Mouse (Mus musculus) heart, embryonic 16.5 days (tissue): Measurements from ENCODE around the gene Spsb1. TPM values are rescaled to one million over a fixed set of nuclear protein-coding genes. Genes with fewer than 3 reads are reported as not detected.
A peak's percentile ranks its signal among the peaks of the same experiment; 100 is the strongest.

Source experiments
- ATAC-seq: fragments of 200-750 bp; cut with Nextera tagmentation; replicated peaks from 2 replicates; pipeline ENCODE4 v1.8.0; 2017; ENCODE audit warnings: moderate number of reproducible peaks; ENCODE audit not compliant: insufficient read depth, low FRiP score; ENCODE audit errors: extremely low read depth
- H3K27ac ChIP-seq: fragments of 300-500 bp; sonication (generic); 2 replicates; pipeline ENCODE4 v1.5.1; 2014; ENCODE audit warnings: mild to moderate bottlenecking, low read length, control low read depth, moderate library complexity
- H3K27me3 ChIP-seq: fragments of 300-500 bp; sonication (generic); 2 replicates; pipeline ENCODE4 v1.6.1; 2014; ENCODE audit warnings: low read length, mixed read lengths; ENCODE audit not compliant: control insufficient read depth, insufficient read depth
- H3K36me3 ChIP-seq: fragments of 300-500 bp; sonication (generic); 2 replicates; pipeline ENCODE4 v1.6.1; 2014; ENCODE audit not compliant: control insufficient read depth, insufficient read depth
- H3K4me1 ChIP-seq: fragments of 300-500 bp; sonication (generic); 2 replicates; pipeline ENCODE4 v1.6.1; 2014; ENCODE audit warnings: low read length, mixed read lengths; ENCODE audit not compliant: control insufficient read depth, insufficient read depth
- H3K4me2 ChIP-seq: fragments of 300-500 bp; sonication (generic); 2 replicates; pipeline ENCODE4 v1.6.1; 2014; ENCODE audit warnings: low read depth, mild to moderate bottlenecking, control low read depth, low read length
- H3K4me3 ChIP-seq: fragments of 300-500 bp; sonication (generic); 2 replicates; pipeline ENCODE4 v1.5.1; 2014; ENCODE audit warnings: mild to moderate bottlenecking, control low read depth, low read length
- H3K9ac ChIP-seq: fragments of 300-500 bp; sonication (generic); 2 replicates; pipeline ENCODE4 v1.6.1; 2014; ENCODE audit warnings: low read length, control low read depth
- H3K9me3 ChIP-seq: fragments of 300-500 bp; sonication (generic); replicated peaks from 2 replicates; pipeline ENCODE4 v1.6.1; 2016; ENCODE audit warnings: low read length; ENCODE audit not compliant: control insufficient read depth
- WGBS: fragments of 180-500 bp; shearing (Covaris S2); extraction: QIAGEN DNeasy Blood & Tissue Kit; methylation state at CpG from one replicate; pipeline ENCODE4 v1.1.7; 2014; 5-methylcytosine and 5-hydroxymethylcytosine counted together
- polyA plus RNA-seq: library from polyadenylated mRNA; unstranded; fragments of >200 nt; fragmentation: Nextera tagmentation; extraction: Ambion mirVana; gene quantifications from 2 replicates; pipeline ENCODE4 v1.2.1, GENCODE M21; 2015

The Spsb1 gene
- polyA plus RNA-seq, 1 experiment from 2014 or later: 12.4 TPM

DNA sequence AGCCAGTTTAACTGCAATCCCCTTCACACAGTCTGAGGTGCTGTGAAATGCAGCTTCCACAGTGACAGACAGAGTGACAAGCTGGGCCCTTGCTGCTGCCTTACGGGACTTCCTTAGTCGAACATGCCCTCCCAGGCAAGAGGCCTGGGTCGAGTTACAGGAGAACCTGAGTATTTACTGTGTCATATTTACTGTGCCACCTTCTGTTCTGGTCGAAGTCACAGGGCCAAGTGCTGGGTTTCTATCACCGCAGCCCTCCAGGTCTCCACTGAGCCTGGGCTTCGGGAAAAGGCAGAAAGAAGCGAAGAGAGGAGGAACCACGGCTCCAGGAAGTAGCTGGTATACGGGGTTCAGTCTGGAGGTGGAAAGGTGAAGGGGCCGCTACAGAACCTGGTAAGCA lies 43.2 kb upstream of the Spsb1 start:
- H3K9me3 ChIP-seq: no peaks in the 10 kb centered on the region
- no peaks in the 10 kb centered on the region for H3K27me3 ChIP-seq
- H3K9ac ChIP-seq: no peak overlapping the region
- no peak overlapping the region for H3K27ac ChIP-seq
- ATAC-seq: no peak
- H3K4me1 ChIP-seq: peaks cover 46% of the 10 kb centered on the region
- no peak overlapping the region for H3K4me2 ChIP-seq
- H3K36me3 ChIP-seq: 0 out of 2 replicates have a peak, but pooled peaks cover 2% of the 10 kb centered on the region
- WGBS: 63% methylated on average over 10 of the region's 10 CpGs
- no peak overlapping the region for H3K4me3 ChIP-seq

DNA sequence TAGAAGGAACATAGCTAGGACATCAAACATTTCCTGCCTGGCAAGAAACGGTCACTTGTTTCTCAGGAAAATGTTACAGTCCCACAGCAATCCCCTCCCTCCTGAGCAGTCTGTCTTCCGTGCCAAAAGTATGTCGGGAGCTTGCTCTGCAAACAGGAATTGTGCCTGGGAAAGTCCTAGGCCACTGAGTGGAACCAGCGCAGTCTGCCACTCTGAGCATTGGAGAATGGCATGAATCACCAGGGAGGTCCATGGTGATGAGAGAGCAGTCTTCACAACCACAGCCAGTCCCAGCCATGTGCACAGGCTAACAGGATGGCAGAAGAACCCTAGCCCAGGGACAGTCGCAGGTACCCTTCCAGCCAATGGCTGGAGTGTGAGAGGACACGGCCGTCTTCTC lies 41.6 kb upstream of the Spsb1 start:
- Histone ChIP-seq H3K9me3 (no peaks in the 10 kb centered on the region), H3K27me3 (no peaks in the 10 kb centered on the region), H3K36me3 (0 out of 2 replicates have a peak, but pooled peaks cover 2% of the 10 kb centered on the region), H3K4me1 (peaks cover 31% of the 10 kb centered on the region), H3K4me2 (no peak overlapping the region), H3K4me3 (no peak overlapping the region), H3K27ac (no peak overlapping the region), H3K9ac (peak overlapping the region; percentile 7; the same call in 1 of the 2 replicates)
- no peak for ATAC-seq
- 65% methylated on average over 7 of the region's 7 CpGs for WGBS

DNA sequence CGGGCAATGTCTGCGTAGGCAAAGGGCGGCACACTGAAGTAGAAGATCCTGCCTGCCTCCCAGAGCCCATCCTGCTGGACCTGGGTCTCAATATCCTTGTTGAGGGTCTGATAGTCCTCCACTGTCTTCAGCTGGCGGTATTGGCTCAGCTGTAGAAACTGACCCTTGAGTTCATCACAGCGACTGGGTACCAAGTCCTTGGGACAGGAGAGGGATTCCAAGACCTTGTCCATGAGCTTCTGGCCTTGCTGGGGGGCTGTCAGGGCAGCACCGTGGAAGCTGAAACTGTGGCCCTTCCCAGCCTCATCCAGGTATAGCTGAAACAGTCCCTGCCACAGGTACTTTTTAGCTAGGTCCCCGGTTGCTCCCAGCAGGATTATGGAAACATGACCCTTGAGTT lies 41.1 kb upstream of the Spsb1 start:
- Histone ChIP-seq H3K27ac (0 out of 2 replicates have a peak overlapping the region, but pooled peaks have one; percentile 6), H3K4me3 (no peak overlapping the region), H3K4me1 (peaks cover 31% of the 10 kb centered on the region), H3K36me3 (0 out of 2 replicates have a peak, but pooled peaks cover 2% of the 10 kb centered on the region), H3K9me3 (no peaks in the 10 kb centered on the region), H3K9ac (no peak overlapping the region), H3K27me3 (no peaks in the 10 kb centered on the region), H3K4me2 (no peak overlapping the region)
- 86% methylated on average over 7 of the region's 7 CpGs for WGBS
- no peak for ATAC-seq

DNA sequence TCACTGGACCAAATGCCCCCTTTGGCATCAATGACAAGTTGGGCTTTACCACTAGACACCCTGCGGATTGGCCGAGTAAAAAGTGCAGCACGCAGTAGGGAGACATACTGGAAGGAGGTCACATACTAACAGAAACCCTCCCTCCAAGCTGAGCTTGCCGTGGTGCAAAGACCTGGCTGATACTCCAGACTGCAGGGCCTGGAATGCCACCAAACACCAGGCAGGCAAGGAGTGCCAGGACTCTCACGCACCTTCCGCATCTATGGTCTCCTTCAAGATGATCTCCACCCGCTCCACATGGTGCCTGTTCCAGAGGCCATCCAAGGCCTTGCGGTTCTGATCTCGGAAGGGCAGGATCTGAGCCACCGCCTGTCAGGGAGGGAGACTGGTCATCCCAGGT lies 39.4 kb upstream of the Spsb1 start:
- H3K27ac ChIP-seq: no peak overlapping the region
- no peak overlapping the region for H3K9ac ChIP-seq
- H3K4me3 ChIP-seq: no peak overlapping the region
- ATAC-seq: no peak
- no peak overlapping the region for H3K4me2 ChIP-seq
- H3K27me3 ChIP-seq: no peaks in the 10 kb centered on the region
- 90% methylated on average over 10 of the region's 10 CpGs for WGBS
- H3K9me3 ChIP-seq: no peaks in the 10 kb centered on the region
- H3K36me3 ChIP-seq: 0 out of 2 replicates have a peak, but pooled peaks cover 2% of the 10 kb centered on the region
- peaks cover 32% of the 10 kb centered on the region for H3K4me1 ChIP-seq

DNA sequence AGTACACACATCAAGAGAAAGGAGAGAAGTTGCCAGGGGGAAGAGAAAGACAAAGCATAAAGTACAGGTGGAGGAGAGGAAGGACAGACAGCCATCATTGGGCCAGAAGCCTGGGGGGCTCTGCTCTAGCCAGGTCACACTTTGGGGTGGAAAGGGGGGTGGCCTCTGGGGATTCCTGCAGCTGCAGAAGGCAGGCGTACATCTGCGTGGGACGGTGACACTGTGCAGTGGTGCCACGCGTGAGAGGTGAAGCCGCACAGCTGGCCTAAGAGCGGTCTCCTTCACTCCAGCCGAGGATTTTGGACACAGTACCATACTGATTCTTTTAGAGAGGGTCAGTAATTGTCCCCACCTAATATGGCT lies 37.8 kb upstream of the Spsb1 start:
- no peak overlapping the region for H3K4me2 ChIP-seq
- H3K4me1 ChIP-seq: peaks cover 40% of the 10 kb centered on the region
- WGBS: 86% methylated on average over 8 of the region's 8 CpGs
- no peak for ATAC-seq
- H3K36me3 ChIP-seq: 0 out of 2 replicates have a peak, but pooled peaks cover 2% of the 10 kb centered on the region
- no peaks in the 10 kb centered on the region for H3K27me3 ChIP-seq
- no peaks in the 10 kb centered on the region for H3K9me3 ChIP-seq
- no peak overlapping the region for H3K9ac ChIP-seq
- no peak overlapping the region for H3K27ac ChIP-seq
- no peak overlapping the region for H3K4me3 ChIP-seq

DNA sequence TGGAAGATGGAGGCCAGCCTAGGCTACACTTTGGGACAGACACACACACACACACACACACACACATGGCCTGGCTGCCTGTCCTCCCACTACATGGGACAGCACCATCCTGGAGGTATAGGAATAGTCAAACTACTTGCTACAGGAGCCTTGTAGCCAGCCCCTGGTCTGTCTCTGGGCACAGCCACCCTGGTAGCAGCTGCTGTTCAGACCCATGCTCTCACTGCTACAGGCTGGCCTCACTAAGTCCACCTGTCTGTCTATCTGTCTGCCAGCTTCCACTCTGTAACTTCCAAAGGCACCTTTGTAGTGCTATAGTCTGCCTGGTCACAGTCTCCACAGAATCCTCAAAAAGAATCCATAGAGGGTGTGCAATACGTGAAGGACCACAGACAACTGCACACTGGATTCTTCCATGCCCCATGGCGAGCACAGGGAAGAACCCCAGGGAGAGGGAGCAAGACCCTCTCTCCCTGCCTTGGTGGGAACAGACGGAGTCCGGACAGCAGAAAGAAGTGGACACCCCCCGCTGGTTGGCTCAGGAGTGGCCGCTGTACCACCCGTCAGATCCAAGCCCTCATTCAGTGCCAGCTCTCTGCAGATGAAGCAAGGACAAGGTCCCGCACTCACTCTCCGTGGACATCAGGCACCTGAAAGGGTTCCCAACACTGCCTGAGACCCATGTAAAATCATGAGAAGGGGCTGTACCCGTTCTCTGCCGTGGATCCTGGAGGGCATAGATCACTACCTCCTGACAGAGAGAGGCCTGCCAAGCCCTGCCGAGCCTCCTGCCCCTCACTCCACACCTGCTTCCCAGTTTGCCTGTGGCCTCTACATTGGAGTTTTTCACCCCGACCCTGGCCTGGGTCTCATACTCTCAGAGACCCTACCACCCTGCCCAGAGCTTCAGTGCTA lies 37.2 kb upstream of the Spsb1 start:
- no peak overlapping the region for H3K4me3 ChIP-seq
- H3K9me3 ChIP-seq: no peaks in the 10 kb centered on the region
- no peaks in the 10 kb centered on the region for H3K27me3 ChIP-seq
- peaks cover 40% of the 10 kb centered on the region for H3K4me1 ChIP-seq
- H3K9ac ChIP-seq: no peak overlapping the region
- 86% methylated on average over 13 of the region's 13 CpGs for WGBS
- H3K4me2 ChIP-seq: no peak overlapping the region
- ATAC-seq: no peak
- no peak overlapping the region; the same call in 1 of the 2 replicates for H3K27ac ChIP-seq
- H3K36me3 ChIP-seq: 0 out of 2 replicates have a peak, but pooled peaks cover 2% of the 10 kb centered on the region

DNA sequence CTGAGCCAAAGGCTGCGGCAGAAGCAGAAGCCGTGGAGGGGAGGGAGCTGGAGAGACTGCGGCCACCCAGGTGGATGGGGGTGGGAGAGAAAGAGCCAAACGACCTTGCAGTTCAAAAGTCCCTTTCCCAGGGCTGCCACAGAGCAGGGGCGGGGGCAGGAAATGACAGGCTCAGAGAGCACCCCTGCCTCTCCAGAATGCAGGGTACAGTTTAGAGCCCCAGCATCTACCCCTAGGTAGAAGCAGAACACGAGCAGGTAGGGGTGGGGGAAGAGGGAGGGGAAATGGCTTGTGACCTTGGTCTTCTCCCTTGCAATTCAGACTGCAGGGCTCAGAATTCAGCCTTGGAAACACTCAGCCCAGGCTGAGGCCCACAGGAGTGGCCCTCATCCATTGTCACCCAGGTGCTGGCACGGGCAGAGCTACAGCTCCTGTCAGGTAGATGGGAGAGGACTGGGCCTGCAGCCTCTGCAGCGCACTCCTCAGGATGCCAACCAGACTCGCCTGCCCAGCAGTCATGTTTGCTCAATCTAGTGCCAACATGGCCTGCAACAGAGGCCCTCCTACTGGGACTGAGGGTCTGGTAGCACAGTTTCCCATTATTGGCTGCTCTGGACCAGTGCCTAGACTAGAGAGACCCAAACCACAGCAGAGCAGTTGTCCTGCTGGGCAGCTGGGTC lies 36.3 kb upstream of the Spsb1 start:
- WGBS: 40% methylated on average over 9 of the region's 9 CpGs

DNA sequence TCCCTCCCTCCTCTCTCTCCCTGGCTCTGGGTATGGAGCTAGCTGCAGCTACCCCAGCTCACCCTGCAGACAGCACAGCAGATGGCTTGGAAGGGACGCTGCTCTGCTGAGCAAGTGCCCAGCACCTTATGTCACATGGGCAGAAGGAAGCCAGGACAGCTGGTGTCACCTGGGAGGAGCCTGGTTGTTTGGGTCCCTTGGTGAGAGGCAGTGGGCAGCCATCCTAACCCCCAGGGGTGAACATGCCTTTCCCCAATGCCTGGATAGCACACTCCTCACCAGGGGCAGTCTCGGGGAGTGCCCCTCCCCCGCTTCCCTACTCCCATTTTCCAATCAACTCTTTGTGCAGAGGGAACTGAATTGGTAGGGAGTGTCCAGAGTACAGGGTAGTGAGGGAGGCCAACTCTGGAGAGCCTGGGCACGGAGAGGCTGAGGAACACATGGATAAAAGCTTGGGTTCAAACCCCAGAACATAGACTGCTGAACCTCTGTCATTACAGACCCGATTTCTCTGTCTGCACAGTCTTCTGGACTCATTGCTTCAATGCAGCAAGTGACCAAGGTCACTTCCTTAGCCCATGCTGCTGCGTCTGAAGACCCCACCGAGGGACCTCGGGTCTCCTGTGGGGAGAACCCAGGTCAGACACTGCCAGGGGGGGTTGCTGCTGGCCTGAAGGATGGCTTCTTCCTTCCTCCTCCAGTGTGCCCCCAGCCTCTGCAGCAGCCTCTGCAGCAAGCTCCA lies 35.5 kb upstream of the Spsb1 start:
- Histone ChIP-seq H3K36me3 (no peaks in the 10 kb centered on the region), H3K9ac (peak overlapping the region; percentile 54), H3K27me3 (no peaks in the 10 kb centered on the region), H3K27ac (peak overlapping the region; percentile 61), H3K4me3 (no peak overlapping the region), H3K4me1 (peaks cover 31% of the 10 kb centered on the region), H3K9me3 (no peaks in the 10 kb centered on the region), H3K4me2 (0 out of 2 replicates have a peak overlapping the region, but pooled peaks have one; percentile 19)
- 24% methylated on average over 8 of the region's 8 CpGs for WGBS
- peak; percentile 35 for ATAC-seq

More for the DNA sequence above, 36.3 kb upstream of the Spsb1 start:
- peak; percentile 26; the same call in 1 of the 2 replicates for ATAC-seq
- Histone ChIP-seq H3K36me3 (0 out of 2 replicates have a peak, but pooled peaks cover 2% of the 10 kb centered on the region), H3K4me1 (peaks cover 32% of the 10 kb centered on the region), H3K4me2 (no peak overlapping the region), H3K9me3 (no peaks in the 10 kb centered on the region), H3K9ac (peak overlapping the region; percentile 54), H3K27me3 (no peaks in the 10 kb centered on the region), H3K4me3 (no peak overlapping the region), H3K27ac (peak overlapping the region; percentile 65; the same call in 1 of the 2 replicates)
